ENCODE assay signal across 9 mouse cellular contexts in genomic region chr5:75826283-75827098, GRCm38 (mm10).
A peak's percentile ranks its signal among the peaks of the same experiment; 100 is the strongest.
DNase-seq lines count a peak whose midpoint lies in the region; ATAC-seq and TF ChIP-seq lines count a peak whose summit lies in the region.
"Had no signal": no experiment of that assay in that cellular context is flagged by ENCODE, and none has a peak within 500 bp of the region (broad histone marks: within the 10 kb centered on the region; RNA-seq: fewer than 3 reads in every experiment).

No protein-coding gene starts in this region.

- H3K27ac ChIP-seq in heart, embryonic 11.5 days (ENCODE audit: low read depth, low read length) = peak overlapping the region; percentile 2; the same call in 1 of the 2 replicates
- 0 out of 2 replicates have a peak overlapping the region, but pooled peaks have one; percentile 1 for H3K27ac ChIP-seq in liver, embryonic 15.5 days (replicated peaks)
- H3K27ac ChIP-seq in layer of hippocampus, adult 2 months = no peak overlapping the region
- H3K27ac ChIP-seq: midbrain, embryonic 15.5 days had no signal

- ATAC-seq in heart, embryonic 11.5 days (replicated peaks; ENCODE audit: insufficient number of reproducible peaks, low FRiP score, low TSS enrichment) = no peak
- ATAC-seq in liver, embryonic 15.5 days (ENCODE audit: insufficient read depth) = peak; percentile 64
- ATAC-seq: midbrain, embryonic 15.5 days had no signal

- no peak overlapping the region for H3K4me3 ChIP-seq in heart, embryonic 11.5 days (ENCODE audit: low read depth, low read length)
- H3K4me3 ChIP-seq in liver, embryonic 15.5 days (replicated peaks) = no peak overlapping the region
- no peak overlapping the region for H3K4me3 ChIP-seq in layer of hippocampus, adult 2 months
- H3K4me3 ChIP-seq: midbrain, embryonic 15.5 days had no signal

- no peaks in the 10 kb centered on the region for H3K27me3 ChIP-seq in heart, embryonic 11.5 days (ENCODE audit: control insufficient read depth, insufficient read depth, low read length)
- H3K27me3 ChIP-seq in liver, embryonic 15.5 days = no peaks in the 10 kb centered on the region
- H3K27me3 ChIP-seq: midbrain, embryonic 15.5 days had no signal

- no peaks in the 10 kb centered on the region for H3K36me3 ChIP-seq in heart, embryonic 11.5 days (ENCODE audit: control insufficient read depth, insufficient read depth, low read length)
- H3K36me3 ChIP-seq in liver, embryonic 15.5 days (replicated peaks) = no peaks in the 10 kb centered on the region
- H3K36me3 ChIP-seq: midbrain, embryonic 15.5 days had no signal

- no peaks in the 10 kb centered on the region for H3K9me3 ChIP-seq in heart, embryonic 11.5 days (replicated peaks; ENCODE audit: control insufficient read depth, low read length)
- no peaks in the 10 kb centered on the region for H3K9me3 ChIP-seq in liver, embryonic 15.5 days (replicated peaks)
- H3K9me3 ChIP-seq: midbrain, embryonic 15.5 days had no signal

- H3K4me1 ChIP-seq in heart, embryonic 11.5 days (ENCODE audit: control insufficient read depth, insufficient read depth, low read length) = peaks cover 4% of the 10 kb centered on the region; the same call in 1 of the 2 replicates
- peaks cover 19% of the 10 kb centered on the region for H3K4me1 ChIP-seq in liver, embryonic 15.5 days (replicated peaks)
- H3K4me1 ChIP-seq: midbrain, embryonic 15.5 days had no signal

- no peak overlapping the region for H3K9ac ChIP-seq in heart, embryonic 11.5 days (ENCODE audit: low read depth, low read length)
- no peak overlapping the region for H3K9ac ChIP-seq in liver, embryonic 15.5 days
- H3K9ac ChIP-seq: midbrain, embryonic 15.5 days had no signal

- DNase-seq in 416B (ENCODE audit: low read depth) = peak; percentile 99
- DNase-seq in CD4-positive helper T cell, adult 2 months (ENCODE audit: low read depth, low spot score) = peak; percentile 55
- no peak for DNase-seq in urinary bladder, postnatal 14 days (ENCODE audit: low spot score)
- no peak for DNase-seq in thymus, postnatal 10 days (ENCODE audit: low spot score in 2 of 2)
- DNase-seq in left cerebral cortex, postnatal 14 days (ENCODE audit: low spot score in 2 of 2) = no peak
- DNase-seq in layer of hippocampus, adult 2 months (ENCODE audit: low spot score in 2 of 2) = no peak

- no peak overlapping the region for H3K4me2 ChIP-seq in heart, embryonic 11.5 days
- H3K4me2 ChIP-seq in liver, embryonic 15.5 days = peak overlapping the region; percentile 43
- H3K4me2 ChIP-seq: midbrain, embryonic 15.5 days had no signal

- WGBS in heart, embryonic 11.5 days (ENCODE audit: insufficient replicate concordance) = 30% methylated on average over 10 of the region's 10 CpGs
- 7% methylated on average over 10 of the region's 10 CpGs for WGBS in liver, embryonic 15.5 days (ENCODE audit: insufficient replicate concordance)

- intact Hi-C loops in left cerebral cortex, postnatal 14 days (cut with DNase I) = no loop called here

- TF ChIP-seq CTCF in layer of hippocampus, adult 2 months (conservative IDR thresholded peaks at IDR 0.05) = no peak

Comparison
In these comparisons a context has a peak if more than half of its experiments do, and no peak if none do; other contexts are left out.
1. DNase-seq: peak in 416B (single experiment) and CD4-positive helper T cell, adult 2 months (single experiment); none in urinary bladder, postnatal 14 days (single experiment), thymus, postnatal 10 days (0 of 2), left cerebral cortex, postnatal 14 days (0 of 2) and layer of hippocampus, adult 2 months (0 of 2).